Mouse (Mus musculus) bone marrow, adult 2 months (tissue): ENCODE measurements around the gene Porcn. TPM values are rescaled to one million over a fixed set of nuclear protein-coding genes. Genes with fewer than 3 reads are reported as not detected.

ENCODE experiments used
- H3K27ac ChIP-seq: fragments of 200-500 bp; 2 replicates; pipeline ENCODE4 v1.5.1; 2012; ENCODE audit warnings: low read depth, mild to moderate bottlenecking, control low read depth, inconsistent platforms, low read length; ENCODE audit not compliant: control insufficient read depth, poor library complexity, insufficient read depth
- H3K4me1 ChIP-seq: fragments of 200-500 bp; 2 replicates; pipeline ENCODE4 v1.6.1; 2011; ENCODE audit warnings: low read length; ENCODE audit not compliant: control insufficient read depth, insufficient read depth
- H3K4me3 ChIP-seq: fragments of 200-500 bp; replicated peaks from 2 replicates; pipeline ENCODE3; 2011; ENCODE audit warnings: mild to moderate bottlenecking, low read depth, low read length, control low read depth; ENCODE audit not compliant: control insufficient read depth
- CTCF ChIP-seq: fragments of 200-500 bp; IDR thresholded peaks from 2 replicates; pipeline ENCODE4 v1.5.1; 2011; ENCODE audit warnings: low read length, control low read depth; ENCODE audit not compliant: control insufficient read depth, insufficient read depth
- POLR2A ChIP-seq: fragments of 200-500 bp; IDR thresholded peaks from 2 replicates; pipeline ENCODE4 v1.6.1; 2011; ENCODE audit warnings: low read depth, mild to moderate bottlenecking, control low read depth, low read length, borderline replicate concordance; ENCODE audit not compliant: control insufficient read depth
- WGBS: fragments of 180-500 bp; shearing (Covaris S2); methylation state at CpG from one replicate; pipeline ENCODE4 v1.1.7; 2018; 5-methylcytosine and 5-hydroxymethylcytosine counted together
- polyA plus RNA-seq: library from polyadenylated mRNA; stranded (reverse); fragments of >200 nt; gene quantifications from 2 replicates; pipeline ENCODE4 v1.2.4, GENCODE M21; 2011; ENCODE audit warnings: low replicate concordance; ENCODE audit not compliant: missing spikeins, insufficient read depth, insufficient read length

Gene Porcn
- polyA plus RNA-seq, 1 experiment: 5.0 TPM

DNA sequence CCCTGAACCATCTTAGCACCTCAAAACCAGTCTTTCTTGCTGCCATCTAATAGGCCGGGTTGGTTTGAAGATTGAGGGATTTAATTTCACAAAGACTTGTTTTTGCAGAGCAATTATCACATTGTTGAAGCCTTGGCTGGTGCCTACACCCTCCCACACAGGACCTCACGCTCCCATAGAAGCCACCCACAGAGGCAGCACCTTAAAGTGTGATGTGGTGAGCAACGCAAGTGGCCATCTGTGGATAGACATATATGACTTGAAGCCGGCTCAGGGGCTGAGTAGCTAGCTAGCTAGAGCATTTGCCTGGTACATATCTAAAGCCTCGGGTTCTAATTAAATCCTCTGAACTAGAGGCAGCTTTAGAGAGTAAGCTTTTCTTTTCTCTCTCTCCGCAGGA lies 11.1 kb upstream of the Porcn start:
- TF ChIP-seq POLR2A: no peak
- no peak for TF ChIP-seq CTCF
- H3K27ac ChIP-seq: no peak overlapping the region
- no peaks in the 10 kb centered on the region for H3K4me1 ChIP-seq
- no peak overlapping the region for H3K4me3 ChIP-seq
- 71% methylated on average over 6 of the region's 6 CpGs for WGBS

DNA sequence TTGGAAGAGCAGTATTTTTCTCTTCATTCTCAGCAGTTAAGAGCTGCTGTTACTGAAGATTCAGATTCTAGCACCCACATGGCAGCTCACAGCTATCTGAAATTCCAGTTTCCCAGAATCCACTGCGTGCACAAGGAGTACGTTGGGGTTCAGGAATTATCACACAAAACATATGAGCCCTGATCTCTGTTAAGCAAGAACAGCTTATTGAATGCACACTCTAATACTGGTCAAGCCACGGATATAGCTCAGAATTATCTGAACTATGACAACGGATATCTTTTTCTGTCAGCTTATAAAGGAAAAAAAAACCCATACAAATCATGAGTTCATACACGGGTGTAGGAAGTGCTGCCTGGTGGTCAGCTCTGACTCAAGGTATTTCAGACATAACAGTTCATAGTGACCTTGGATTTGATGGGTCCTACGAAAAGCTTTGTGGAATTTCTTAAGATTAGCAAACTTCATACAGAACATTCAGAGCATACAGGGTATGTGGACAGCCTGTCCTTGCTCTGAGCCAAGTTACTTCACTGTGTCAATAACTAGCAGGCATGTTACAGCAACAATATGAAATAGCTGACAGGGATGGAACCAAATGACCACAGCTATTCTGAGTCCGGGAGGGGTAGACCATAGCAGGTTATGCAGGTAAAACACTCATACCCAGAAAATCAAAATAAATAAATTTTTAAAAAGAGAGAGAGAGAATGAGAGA lies 5.3 kb upstream of the Porcn start:
- Histone ChIP-seq H3K4me3 (no peak overlapping the region), H3K4me1 (no peaks in the 10 kb centered on the region), H3K27ac (no peak overlapping the region)
- WGBS: 67% methylated on average over 7 of the region's 7 CpGs
- TF ChIP-seq POLR2A: no peak
- TF ChIP-seq CTCF: no peak

DNA sequence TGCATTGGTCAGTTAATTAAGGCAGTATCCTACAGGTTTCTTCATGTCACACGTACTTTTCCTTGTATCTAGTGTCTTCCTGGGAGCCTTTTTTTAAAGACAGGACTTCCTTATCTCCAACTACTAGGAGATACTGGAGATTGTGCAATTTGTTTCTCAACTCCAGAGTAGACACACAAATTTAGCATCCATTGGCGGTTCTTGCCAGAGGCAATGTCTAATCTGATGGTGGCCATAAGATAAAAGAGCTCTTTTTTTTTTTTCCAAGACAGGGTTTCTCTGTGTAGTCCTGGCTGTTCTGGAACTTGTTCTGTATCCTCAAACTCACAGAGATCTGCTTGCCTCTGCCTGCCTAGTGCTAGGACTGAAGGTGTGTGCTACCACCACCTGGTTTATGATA lies 3.4 kb upstream of the Porcn start:
- H3K4me3 ChIP-seq: no peak overlapping the region
- TF ChIP-seq POLR2A (no peak), CTCF (no peak)
- H3K27ac ChIP-seq: no peak overlapping the region
- WGBS: 26% methylated on average over 2 of the region's 2 CpGs
- H3K4me1 ChIP-seq: no peaks in the 10 kb centered on the region

DNA sequence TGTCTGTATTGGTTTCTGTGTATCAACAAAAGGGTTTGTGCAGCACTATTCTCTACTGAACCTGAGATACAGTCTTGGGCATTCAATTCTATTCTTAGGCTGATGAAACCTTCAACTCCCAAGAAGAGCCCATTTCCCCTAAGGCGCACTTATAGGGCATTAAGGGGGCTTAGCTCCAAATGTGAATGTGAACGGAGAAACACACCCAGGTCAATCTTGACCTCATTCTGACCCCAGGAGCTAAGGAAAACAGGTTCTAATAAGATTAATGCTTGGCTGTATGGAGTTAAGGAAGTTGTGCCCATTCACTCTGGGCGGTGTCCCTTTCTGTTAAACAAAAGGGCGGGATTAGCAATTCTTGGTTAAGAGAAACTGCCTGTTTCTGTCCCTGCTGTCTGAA lies 899 bp upstream of the Porcn start:
- TF ChIP-seq POLR2A: no peak
- no peak for TF ChIP-seq CTCF
- H3K27ac ChIP-seq: no peak overlapping the region
- WGBS: 48% methylated on average over 4 of the region's 4 CpGs
- H3K4me1 ChIP-seq: no peaks in the 10 kb centered on the region
- no peak overlapping the region for H3K4me3 ChIP-seq

DNA sequence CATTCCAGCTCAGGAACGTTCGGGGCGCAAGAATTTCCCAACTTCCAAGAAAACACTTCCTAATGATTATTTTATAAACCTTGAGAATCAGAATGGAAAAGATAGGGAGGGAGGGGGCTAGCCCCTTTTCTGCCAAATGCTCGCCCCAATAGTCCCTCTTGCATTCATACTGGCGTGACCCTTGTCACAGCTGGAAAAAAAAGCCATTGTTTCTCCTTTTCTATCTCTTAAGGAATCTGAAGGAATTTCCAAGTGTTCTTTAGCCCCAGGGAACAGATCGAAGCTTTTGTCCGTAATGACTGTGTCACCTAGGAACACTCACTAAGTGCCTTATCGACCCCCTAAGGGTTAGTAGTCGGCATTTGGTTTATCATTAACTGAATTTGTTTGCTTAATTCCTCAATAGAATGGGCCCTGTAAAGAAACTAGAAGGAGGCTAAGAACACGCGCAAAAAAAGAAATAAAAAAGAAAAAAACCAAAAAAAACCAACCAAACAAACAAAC lies 421 bp upstream of the Porcn start:
- TF ChIP-seq POLR2A: no peak
- no peak for TF ChIP-seq CTCF
- 20% methylated on average over 11 of the region's 11 CpGs for WGBS
- H3K4me1 ChIP-seq: no peaks in the 10 kb centered on the region
- no peak overlapping the region for H3K27ac ChIP-seq
- H3K4me3 ChIP-seq: peak overlapping the region; percentile 42

DNA sequence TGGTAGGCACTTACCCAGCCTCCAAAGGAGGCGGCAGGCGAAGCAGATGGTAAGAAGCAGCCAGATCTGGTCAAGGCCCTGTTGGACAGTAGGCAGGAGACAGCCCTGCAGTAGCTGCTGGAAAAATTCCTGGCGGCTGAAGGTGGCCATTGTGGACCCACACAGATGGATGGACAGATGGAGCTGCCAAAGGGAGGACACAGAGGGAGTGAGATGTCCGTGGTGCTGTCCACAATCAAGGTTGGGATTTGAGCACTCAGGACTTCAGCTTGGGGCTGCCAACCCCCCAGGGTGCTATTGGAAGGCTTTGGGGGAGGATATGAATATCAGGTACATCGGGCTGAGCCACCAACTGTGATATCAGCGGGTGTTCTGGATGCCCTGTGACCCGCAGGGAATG lies 774 bp downstream of the Porcn start:
- H3K4me3 ChIP-seq: no peak overlapping the region
- TF ChIP-seq POLR2A (no peak), CTCF (no peak)
- 62% methylated on average over 7 of the region's 7 CpGs for WGBS

DNA sequence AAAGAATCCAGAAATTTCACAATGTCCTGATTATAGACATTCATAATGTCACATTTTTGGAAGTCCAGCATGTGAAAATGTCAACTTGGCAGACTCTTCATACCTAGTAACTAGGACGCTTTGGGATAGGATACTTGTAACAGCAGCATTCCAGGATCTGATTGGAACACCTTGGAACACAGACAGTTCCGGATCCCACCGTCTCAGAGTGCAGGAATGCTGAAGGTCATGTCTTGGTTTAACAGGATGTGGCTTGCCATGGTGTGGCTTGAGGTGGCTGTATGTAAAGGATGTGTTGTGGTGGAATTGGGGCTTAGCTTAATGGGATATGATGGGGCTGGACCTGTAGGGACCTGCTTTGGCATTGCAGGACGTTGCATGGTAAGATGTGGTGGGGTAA lies 1.2 kb downstream of the Porcn start:
- 63% methylated on average over 4 of the region's 4 CpGs for WGBS
- Histone ChIP-seq H3K4me1 (no peaks in the 10 kb centered on the region), H3K27ac (no peak overlapping the region), H3K4me3 (no peak overlapping the region)
- TF ChIP-seq CTCF: no peak
- no peak for TF ChIP-seq POLR2A

More for the DNA sequence above, 774 bp downstream of the Porcn start:
- no peaks in the 10 kb centered on the region for H3K4me1 ChIP-seq
- no peak overlapping the region for H3K27ac ChIP-seq

DNA sequence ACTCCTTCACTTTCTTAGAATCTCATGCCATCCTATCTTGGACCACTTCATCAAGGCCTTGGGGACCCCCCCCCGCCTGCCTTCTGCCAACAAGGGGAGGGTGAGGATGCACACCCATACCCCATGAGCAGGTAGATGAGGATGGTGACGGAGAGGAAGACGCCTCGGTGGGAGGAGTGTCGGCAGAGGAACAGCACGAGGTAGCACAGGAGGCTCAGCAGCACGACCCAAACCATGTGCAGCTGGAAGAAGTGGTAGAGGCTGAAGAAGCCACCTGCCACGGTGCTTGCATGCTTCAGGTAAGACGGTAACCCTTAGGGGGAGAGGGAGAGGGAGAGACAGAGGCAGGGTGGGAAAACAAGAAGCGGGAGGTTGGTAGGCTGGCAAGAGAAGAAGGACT lies 2.2 kb downstream of the Porcn start:
- Histone ChIP-seq H3K4me3 (no peak overlapping the region), H3K27ac (no peak overlapping the region), H3K4me1 (no peaks in the 10 kb centered on the region)
- TF ChIP-seq CTCF (no peak), POLR2A (no peak)
- 78% methylated on average over 10 of the region's 10 CpGs for WGBS
